Mouse (Mus musculus): Measurements from ENCODE around the gene Dennd4a.

DNA sequence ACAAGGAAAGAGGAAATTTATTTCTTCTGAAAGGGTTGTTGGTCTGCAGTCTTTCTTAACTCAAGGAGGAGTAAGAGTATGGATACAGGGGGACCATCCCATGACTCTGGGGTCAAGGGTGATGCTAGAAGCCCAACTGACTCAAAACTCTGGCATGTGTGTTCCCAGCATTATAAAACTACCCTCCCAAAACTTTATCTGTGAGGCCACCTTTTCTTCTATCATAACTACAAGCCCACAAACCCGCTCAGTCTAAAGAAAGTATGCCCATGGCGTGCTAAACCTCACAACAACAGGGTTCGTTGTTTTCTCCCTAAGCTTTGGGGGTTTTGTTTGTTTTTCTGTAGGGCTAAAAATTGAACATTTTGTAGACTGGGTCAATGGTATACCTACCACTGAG lies 23.3 kb downstream of the Dennd4a start:
- no peak for TF ChIP-seq CTCF (IDR thresholded peaks at IDR 0.05; ENCODE audit: low read depth)
- TF ChIP-seq EP300 (optimal IDR thresholded peaks at IDR 0.05), result no peak

Data from stomach, postnatal 0 days (tissue).